Mouse (Mus musculus): Measurements from ENCODE around the gene Mindy4b-ps. TPM values are rescaled to one million over a fixed set of nuclear protein-coding genes. Genes with fewer than 3 reads are reported as not detected.

Mindy4b-ps gene
- polyA plus RNA-seq, 1 experiment: not detected

- H3K36me3 ChIP-seq (ENCODE audit: control insufficient read depth, insufficient read depth): no peaks in the 10 kb centered on the region
- no peak overlapping the region for H3K4me2 ChIP-seq (ENCODE audit: low read depth)
- H3K27me3 ChIP-seq (ENCODE audit: control insufficient read depth, insufficient read depth, insufficient read length): peaks cover 3% of the 10 kb centered on the region
- H3K4me3 ChIP-seq: no peak overlapping the region
- no peaks in the 10 kb centered on the region for H3K79me2 ChIP-seq (ENCODE audit: control insufficient read depth, insufficient read depth)
- no peak overlapping the region for H3ac ChIP-seq (ENCODE audit: control insufficient read depth, insufficient read length)
- no peak for TF ChIP-seq TCF12 (IDR thresholded peaks at IDR 0.05; ENCODE audit: insufficient read depth, poor library complexity, severe bottlenecking)
- no peak for TF ChIP-seq TCF3 (IDR thresholded peaks at IDR 0.05; ENCODE audit: insufficient read length, low read depth)
- no peak for TF ChIP-seq SRF (IDR thresholded peaks at IDR 0.05; ENCODE audit: control insufficient read depth, insufficient read length, low read depth)
- TF ChIP-seq REST (IDR thresholded peaks at IDR 0.05; ENCODE audit: insufficient read depth, insufficient read length): no peak
Observed at GRCm38 (mm10) chr3:58833442-58834160, 11.5 kb upstream of the Mindy4b-ps start.

- Histone ChIP-seq H3K36me3 (ENCODE audit: control insufficient read depth, insufficient read depth) (no peaks in the 10 kb centered on the region), H3K79me2 (ENCODE audit: control insufficient read depth, insufficient read depth) (no peaks in the 10 kb centered on the region), H3K4me2 (ENCODE audit: low read depth) (no peak overlapping the region), H3ac (ENCODE audit: control insufficient read depth, insufficient read length) (no peak overlapping the region), H3K4me3 (no peak overlapping the region), H3K27me3 (ENCODE audit: control insufficient read depth, insufficient read depth, insufficient read length) (peaks cover 11% of the 10 kb centered on the region)
- no peak for TF ChIP-seq CEBPB (IDR thresholded peaks at IDR 0.05; ENCODE audit: insufficient read depth, poor library complexity, severe bottlenecking)
- TF ChIP-seq E2F4 (IDR thresholded peaks at IDR 0.05; ENCODE audit: insufficient read depth): no peak
- TF ChIP-seq POLR2AphosphoS2 (IDR thresholded peaks at IDR 0.05; ENCODE audit: insufficient read length, low read depth): no peak
- TF ChIP-seq USF1 (IDR thresholded peaks at IDR 0.05; ENCODE audit: low read depth): no peak
Observed at GRCm38 (mm10) chr3:58832888-58833287, 10.8 kb upstream of the Mindy4b-ps start.

- no peaks in the 10 kb centered on the region for H3K79me2 ChIP-seq (ENCODE audit: control insufficient read depth, insufficient read depth)
- no peaks in the 10 kb centered on the region for H3K36me3 ChIP-seq (ENCODE audit: control insufficient read depth, insufficient read depth)
- no peak overlapping the region for H3K4me2 ChIP-seq (ENCODE audit: low read depth)
- TF ChIP-seq E2F4 (IDR thresholded peaks at IDR 0.05; ENCODE audit: insufficient read depth) (no peak), REST (IDR thresholded peaks at IDR 0.05; ENCODE audit: insufficient read depth, insufficient read length) (no peak), TCF12 (IDR thresholded peaks at IDR 0.05; ENCODE audit: insufficient read depth, poor library complexity, severe bottlenecking) (no peak), USF1 (IDR thresholded peaks at IDR 0.05; ENCODE audit: low read depth) (no peak), SRF (IDR thresholded peaks at IDR 0.05; ENCODE audit: control insufficient read depth, insufficient read length, low read depth) (no peak), TCF3 (IDR thresholded peaks at IDR 0.05; ENCODE audit: insufficient read length, low read depth) (no peak), CEBPB (IDR thresholded peaks at IDR 0.05; ENCODE audit: insufficient read depth, poor library complexity, severe bottlenecking) (no peak), MYOG (IDR thresholded peaks at IDR 0.05; ENCODE audit: control insufficient read depth in 1 of 3, insufficient read depth in 1 of 3, insufficient read length in 2 of 3, low read depth in 2 of 3) (no peak), MYOD1 (IDR thresholded peaks at IDR 0.05; ENCODE audit: control insufficient read depth in 1 of 3, insufficient read length in 2 of 3, low read depth in 2 of 3) (no peak), MAX (IDR thresholded peaks at IDR 0.05; ENCODE audit: low read depth) (no peak), POLR2AphosphoS2 (IDR thresholded peaks at IDR 0.05; ENCODE audit: insufficient read length, low read depth) (no peak), POLR2A (IDR thresholded peaks at IDR 0.05; ENCODE audit: insufficient read length, low read depth) (no peak)
- H3ac ChIP-seq (ENCODE audit: control insufficient read depth, insufficient read length): no peak overlapping the region
- H3K27me3 ChIP-seq (ENCODE audit: control insufficient read depth, insufficient read depth, insufficient read length): peaks cover 16% of the 10 kb centered on the region
- no peak overlapping the region for H3K4me3 ChIP-seq
Observed at GRCm38 (mm10) chr3:58831586-58831985, 9.5 kb upstream of the Mindy4b-ps start.

- Histone ChIP-seq H3K36me3 (ENCODE audit: control insufficient read depth, insufficient read depth) (no peaks in the 10 kb centered on the region), H3K4me2 (ENCODE audit: low read depth) (no peak overlapping the region)
Observed at GRCm38 (mm10) chr3:58829926-58830325, 7.8 kb upstream of the Mindy4b-ps start.

GRCm38 (mm10) chr3:58828366-58829153, 6.4 kb upstream of the Mindy4b-ps start:
- Histone ChIP-seq H3K36me3 (ENCODE audit: control insufficient read depth, insufficient read depth) (no peaks in the 10 kb centered on the region), H3K27me3 (ENCODE audit: control insufficient read depth, insufficient read depth, insufficient read length) (peaks cover 16% of the 10 kb centered on the region), H3ac (ENCODE audit: control insufficient read depth, insufficient read length) (no peak overlapping the region), H3K79me2 (ENCODE audit: control insufficient read depth, insufficient read depth) (no peaks in the 10 kb centered on the region), H3K4me2 (ENCODE audit: low read depth) (no peak overlapping the region), H3K4me3 (no peak overlapping the region)
- no peak for TF ChIP-seq POLR2AphosphoS2 (IDR thresholded peaks at IDR 0.05; ENCODE audit: insufficient read length, low read depth)
- no peak for TF ChIP-seq TCF3 (IDR thresholded peaks at IDR 0.05; ENCODE audit: insufficient read length, low read depth)
- no peak for TF ChIP-seq CEBPB (IDR thresholded peaks at IDR 0.05; ENCODE audit: insufficient read depth, poor library complexity, severe bottlenecking)
- TF ChIP-seq TCF12 (IDR thresholded peaks at IDR 0.05; ENCODE audit: insufficient read depth, poor library complexity, severe bottlenecking): no peak
- no peak for TF ChIP-seq SRF (IDR thresholded peaks at IDR 0.05; ENCODE audit: control insufficient read depth, insufficient read length, low read depth)
- no peak for TF ChIP-seq MYOG (IDR thresholded peaks at IDR 0.05; ENCODE audit: control insufficient read depth in 1 of 3, insufficient read depth in 1 of 3, insufficient read length in 2 of 3, low read depth in 2 of 3)
- no peak for TF ChIP-seq REST (IDR thresholded peaks at IDR 0.05; ENCODE audit: insufficient read depth, insufficient read length)
- TF ChIP-seq USF1 (IDR thresholded peaks at IDR 0.05; ENCODE audit: low read depth): no peak
- TF ChIP-seq POLR2A (IDR thresholded peaks at IDR 0.05; ENCODE audit: insufficient read length, low read depth): no peak
- TF ChIP-seq MYOD1 (IDR thresholded peaks at IDR 0.05; ENCODE audit: control insufficient read depth in 1 of 3, insufficient read length in 2 of 3, low read depth in 2 of 3): no peak
- TF ChIP-seq E2F4 (IDR thresholded peaks at IDR 0.05; ENCODE audit: insufficient read depth): no peak
- TF ChIP-seq MAX (IDR thresholded peaks at IDR 0.05; ENCODE audit: low read depth): no peak

More at GRCm38 (mm10) chr3:58829926-58830325, 7.8 kb upstream of the Mindy4b-ps start:
- Histone ChIP-seq H3ac (ENCODE audit: control insufficient read depth, insufficient read length) (no peak overlapping the region), H3K27me3 (ENCODE audit: control insufficient read depth, insufficient read depth, insufficient read length) (peaks cover 16% of the 10 kb centered on the region), H3K4me3 (no peak overlapping the region), H3K79me2 (ENCODE audit: control insufficient read depth, insufficient read depth) (no peaks in the 10 kb centered on the region)
- TF ChIP-seq USF1 (IDR thresholded peaks at IDR 0.05; ENCODE audit: low read depth): no peak
- no peak for TF ChIP-seq E2F4 (IDR thresholded peaks at IDR 0.05; ENCODE audit: insufficient read depth)
